Mouse (Mus musculus) fat pad, adult 2 months (tissue): ENCODE measurements around the gene Ikbip.

Experiments used
- DNase-seq: peaks from one replicate; pipeline ENCODE4 v3.0.0-alpha.2; 2011; ENCODE audit warnings: low read depth, low spot score; ENCODE audit errors: extremely low read depth

Ikbip gene

DNA sequence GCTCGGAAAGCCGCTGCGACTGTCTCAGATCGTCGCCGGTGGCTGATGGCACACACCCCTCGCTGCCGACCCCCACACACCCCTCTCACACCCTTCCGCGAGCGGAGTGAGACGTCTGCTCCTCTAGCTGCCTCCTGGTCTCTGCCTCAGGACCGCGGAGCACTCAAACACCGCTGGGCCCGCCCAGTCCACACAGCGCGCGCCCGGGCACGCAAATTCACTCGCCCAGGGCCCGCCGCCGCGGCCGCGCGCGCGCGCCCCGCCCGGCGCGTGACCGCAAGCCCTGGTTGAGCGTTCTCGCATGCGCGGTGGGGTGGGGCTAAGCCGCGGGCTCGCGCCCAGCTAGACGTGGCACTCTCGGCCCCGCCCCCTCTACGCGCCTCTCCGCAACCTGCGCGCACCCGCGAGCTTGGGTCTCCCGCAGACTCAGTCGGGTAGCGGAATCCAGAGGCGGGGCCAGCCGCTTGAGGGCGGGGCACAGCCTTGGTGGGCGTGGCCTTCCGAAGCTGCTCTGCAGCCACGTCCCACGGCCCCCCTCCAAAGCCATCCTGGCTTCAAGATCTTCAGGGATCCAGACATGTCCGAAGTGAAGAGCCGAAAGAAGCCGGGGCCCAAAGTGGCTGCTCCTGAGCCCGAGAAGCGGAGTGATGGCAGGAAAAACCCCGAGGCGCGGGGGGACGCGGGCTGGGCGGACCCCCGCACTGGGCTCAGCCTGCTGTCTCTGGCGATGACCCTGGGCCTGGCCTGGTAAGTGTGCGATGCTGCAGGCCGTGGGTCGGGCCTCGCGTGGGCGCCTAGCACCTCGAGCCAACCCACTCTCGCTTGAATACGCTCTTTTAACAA, at the start of gene Ikbip, which contains the start of gene Apaf1:
Gene Ikbip (plus strand): TSS at position 391 of the 843 bp plus-strand sequence.
Gene Apaf1 (minus strand): TSS at position 221 of the 843 bp plus-strand sequence.
- peak; percentile 46 for DNase-seq

DNA sequence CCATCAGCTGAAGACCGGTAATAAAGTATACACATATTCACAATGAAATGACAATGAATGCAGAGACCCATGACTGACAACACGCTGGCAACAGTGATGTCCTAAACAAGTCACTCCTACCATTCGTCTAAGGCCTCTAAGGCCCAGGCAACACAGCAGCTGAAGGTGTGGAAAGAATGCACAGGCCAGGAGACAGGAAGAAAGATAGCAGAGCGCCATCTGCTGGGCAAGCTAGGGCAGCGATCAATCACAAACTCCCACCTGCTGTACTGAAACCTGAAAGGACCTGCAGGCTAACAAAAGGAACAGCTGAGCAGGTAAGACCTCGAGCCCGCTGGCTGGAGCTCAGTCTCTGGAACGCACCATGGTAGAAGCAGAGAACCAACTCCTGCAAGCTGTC, 48.8 kb upstream of the Ikbip start:
- DNase-seq: no peak

DNA sequence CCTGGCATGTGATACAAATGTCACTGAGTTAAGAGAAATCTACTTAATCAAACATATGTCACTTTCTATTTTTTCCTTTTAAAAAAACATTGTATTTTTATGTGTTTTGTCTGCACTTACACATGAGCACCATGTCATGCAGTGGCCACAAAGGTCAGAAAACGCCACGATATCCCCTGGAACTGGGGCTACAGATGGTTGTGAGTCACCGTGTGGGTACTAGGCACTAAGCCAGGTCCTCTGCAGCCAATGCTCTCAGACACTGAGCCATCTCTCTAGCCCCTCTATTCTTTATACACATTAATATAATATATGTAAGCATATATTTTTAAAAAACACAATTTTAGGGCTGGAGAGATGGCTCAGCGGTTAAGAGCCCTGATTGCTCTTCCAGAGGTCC, 33.0 kb upstream of the Ikbip start:
- DNase-seq: no peak

DNA sequence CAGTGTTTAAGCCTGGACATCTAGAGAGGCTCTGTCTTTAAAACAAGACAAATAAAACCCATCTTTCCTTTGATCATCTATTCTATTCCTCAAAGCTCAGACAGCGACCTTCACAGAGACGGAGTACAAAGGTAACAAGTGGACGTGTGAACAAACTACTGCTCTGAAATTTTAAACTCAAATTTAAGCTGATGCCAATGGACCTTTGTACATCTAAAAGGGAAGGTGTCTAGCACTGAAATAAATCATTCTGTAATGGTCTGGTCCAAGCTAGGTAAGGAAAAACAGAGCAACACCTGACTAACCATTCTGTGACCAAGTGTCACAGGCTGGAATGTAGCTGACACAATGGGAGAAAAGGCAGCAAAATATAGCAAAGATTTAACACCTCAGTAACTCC, 31.6 kb upstream of the Ikbip start:
- no peak for DNase-seq

DNA sequence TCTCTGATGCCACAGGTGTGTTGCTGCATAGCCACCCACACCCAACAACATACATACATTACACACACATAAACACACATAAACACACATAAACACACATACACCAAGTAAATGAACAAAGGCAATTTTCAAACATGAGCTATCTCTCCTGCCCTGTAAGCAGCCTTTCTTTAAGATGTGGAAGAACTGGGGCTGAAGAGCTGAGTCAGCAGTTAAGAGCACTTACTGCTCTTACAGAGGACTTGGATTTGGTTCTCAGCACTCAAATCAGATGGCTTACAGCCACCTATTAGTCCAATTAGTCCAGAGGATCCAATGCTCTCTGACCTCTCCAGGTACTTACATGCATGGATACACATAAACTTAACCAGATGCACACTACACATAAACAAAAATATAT, 30.0 kb upstream of the Ikbip start:
- DNase-seq: no peak

DNA sequence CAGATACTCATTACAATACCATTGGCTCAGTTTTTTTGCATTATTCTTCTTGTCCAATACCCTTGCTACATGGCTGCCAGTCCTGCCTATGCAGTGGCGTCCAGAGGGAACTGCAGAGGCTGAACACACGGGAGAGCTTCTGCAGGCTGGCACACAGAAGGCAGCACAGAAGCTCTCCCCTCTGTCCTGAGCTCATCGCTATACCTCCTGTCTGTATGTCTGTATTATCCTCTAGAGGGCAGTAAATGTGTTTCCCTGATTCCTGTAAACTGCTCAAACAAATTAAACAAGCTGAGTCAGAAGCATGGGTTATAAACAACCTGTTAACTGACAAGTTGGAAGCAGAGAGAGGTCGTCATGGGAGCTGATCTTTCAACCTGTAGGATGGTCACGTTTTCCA, 22.0 kb upstream of the Ikbip start:
- no peak for DNase-seq

DNA sequence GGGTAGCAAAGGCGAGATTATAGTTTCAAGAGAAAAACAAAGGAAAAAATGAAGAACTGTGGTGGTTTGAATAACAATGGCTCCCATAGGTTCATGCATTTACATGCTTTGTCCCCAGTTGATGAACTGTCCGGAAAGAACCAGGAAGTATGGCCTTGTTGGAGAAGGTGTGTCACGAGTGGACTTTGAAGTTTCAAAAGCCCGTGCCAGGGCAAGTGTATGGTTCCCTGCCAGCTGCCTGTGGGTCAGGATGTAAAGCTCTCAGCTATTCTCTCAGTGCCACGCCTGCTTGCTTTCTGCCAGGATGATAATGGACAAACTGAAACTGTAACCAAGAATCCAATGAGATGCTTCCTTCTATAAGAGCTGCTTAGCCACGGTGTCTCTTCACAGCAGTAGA, 20.4 kb upstream of the Ikbip start:
- no peak for DNase-seq

DNA sequence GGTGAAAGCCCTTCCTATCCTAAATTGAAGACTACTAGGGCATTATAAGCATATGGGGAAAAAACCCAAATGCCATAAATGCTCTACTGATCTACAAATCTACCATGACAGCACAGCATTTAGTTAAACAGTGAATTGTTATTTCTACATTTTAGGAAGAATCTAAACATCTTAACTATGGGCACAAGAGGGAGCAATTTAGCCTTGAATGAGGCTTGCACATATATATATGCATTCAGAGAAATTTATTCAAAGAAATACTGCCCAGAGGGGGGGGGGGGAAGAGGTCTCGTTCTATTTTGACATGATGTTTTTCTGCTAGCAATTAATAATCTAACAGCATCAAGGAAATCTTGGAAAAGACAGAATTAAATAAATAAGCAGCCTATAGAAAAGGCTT, 11.0 kb upstream of the Ikbip start:
- no peak for DNase-seq

DNA sequence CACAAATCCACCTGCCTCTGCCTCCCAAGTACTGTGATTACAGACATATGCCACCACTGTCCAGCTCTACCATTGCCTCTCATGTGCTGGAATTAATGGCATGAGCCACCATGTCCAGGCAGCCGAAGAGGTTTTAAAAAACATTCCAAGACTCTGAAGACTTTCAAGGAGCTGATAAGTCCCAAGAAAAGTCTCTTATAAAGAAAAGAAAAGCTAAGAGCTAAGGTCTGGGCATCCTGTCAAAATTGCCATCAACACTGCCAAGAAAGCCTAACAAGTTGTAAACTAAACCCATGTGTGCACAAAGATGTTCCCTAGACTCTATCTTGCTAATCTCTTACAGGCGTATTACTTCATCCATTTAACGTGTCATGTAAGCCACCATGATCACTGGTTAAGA, 9.4 kb upstream of the Ikbip start:
- peak; percentile 28 for DNase-seq

DNA sequence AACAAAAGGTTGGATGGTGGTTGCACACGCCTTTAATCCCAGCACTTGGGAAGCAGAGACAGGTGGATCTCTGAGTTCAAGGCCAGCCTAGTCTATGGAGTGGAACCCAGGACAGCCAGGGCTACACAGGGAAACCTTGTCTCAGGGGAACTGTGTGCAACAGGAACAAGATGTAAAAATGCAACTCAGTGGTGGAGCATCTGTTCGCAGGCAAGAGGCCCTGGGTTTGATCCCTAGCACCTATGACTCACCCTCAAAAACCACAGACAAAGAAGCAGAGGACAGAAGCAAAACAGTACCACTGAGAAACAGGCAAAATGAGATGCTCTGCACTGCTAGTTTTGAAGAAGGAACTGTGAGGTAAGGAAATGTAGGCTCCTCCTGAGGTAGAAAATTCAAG, 6.1 kb upstream of the Ikbip start:
- DNase-seq: no peak

DNA sequence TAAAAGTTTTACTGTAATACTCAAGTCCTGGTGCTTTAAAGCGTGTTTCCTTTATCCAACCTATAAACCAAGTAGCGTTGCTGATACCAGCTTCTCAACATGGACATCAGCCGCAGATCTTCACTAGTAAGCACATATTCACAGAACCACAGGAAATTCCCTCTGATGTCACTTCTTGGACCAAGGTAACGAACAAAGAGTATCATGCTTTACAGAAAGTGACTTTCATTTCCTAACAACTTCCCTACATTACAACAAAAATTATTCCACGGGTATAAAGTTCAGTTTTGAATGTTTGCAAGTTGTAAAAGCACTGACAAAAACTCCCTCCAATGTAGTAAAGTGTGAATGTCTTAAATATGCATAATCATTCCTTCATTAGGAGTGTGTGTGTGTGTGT, 2.2 kb upstream of the Ikbip start:
- DNase-seq: no peak

DNA sequence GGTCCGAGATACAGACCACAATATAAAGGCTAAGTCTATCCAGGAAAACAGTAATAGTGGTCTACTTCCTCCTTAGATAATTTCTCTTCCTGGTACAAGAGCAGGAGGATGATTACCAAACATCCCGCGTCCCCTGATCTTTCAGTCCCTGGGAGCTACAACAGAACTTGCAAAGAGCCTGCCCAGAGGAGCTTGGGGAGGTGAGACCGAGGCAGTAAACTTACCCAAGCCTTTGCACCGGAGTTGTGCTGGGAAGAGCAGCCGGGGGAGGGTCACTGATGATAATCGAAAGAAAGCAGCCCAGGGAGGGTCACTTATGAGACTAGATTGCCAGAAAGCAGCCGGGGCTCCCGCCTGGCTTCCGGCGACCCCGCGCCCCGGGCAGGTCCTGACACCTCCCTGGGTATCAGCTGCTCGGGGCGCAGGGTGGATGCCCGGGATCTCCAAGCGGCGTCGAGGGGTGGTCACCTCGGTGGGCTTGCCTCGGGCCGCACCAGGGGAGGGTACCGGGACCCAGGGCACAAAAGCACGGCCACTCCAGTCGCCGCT, 707 bp upstream of the Ikbip start:
- no peak for DNase-seq

DNA sequence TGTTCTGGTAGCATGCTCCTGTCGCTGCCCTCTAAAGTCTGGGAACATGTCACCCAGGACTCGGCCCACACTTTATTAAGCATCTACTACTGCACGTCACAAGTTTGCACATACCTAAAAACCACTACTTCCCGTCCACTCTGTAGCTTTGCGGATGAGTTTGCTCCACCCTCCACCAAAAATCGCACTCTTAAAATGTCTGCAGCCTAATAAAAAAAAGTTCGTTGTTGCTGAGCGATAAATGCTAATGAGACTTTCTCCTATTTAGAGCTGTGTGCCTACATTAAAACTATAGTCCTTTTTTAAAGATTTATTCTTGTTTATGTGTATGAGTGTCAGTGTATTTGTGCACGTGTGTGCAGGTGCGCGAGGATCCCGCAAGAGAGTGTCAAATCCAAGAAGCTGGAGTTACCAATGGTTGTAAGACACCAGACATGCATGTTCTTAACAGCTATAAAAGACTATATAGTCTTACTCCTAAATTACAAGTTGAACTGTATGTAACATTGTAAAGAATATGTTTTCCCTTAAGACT, 720 bp downstream of the Ikbip start:
- no peak for DNase-seq

DNA sequence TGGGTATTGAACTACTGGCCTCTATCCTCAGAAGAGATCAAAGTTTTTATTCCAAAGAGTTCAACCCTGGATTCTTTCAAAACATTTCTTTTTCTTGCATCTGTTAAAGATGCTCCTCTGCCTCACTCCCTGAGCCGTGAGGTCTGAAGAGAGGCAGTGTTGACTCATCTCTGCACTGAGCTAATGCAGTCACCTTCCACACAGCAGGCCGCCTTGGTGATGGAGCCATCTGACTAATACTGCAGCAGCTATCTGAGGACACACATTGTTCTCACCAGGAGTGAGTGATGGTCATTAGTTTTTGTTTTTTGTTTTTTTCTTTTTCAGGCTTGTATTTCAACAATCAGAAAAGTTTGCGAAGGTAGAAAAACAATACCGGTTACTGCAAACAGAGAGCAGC, 10.1 kb downstream of the Ikbip start:
- no peak for DNase-seq

DNA sequence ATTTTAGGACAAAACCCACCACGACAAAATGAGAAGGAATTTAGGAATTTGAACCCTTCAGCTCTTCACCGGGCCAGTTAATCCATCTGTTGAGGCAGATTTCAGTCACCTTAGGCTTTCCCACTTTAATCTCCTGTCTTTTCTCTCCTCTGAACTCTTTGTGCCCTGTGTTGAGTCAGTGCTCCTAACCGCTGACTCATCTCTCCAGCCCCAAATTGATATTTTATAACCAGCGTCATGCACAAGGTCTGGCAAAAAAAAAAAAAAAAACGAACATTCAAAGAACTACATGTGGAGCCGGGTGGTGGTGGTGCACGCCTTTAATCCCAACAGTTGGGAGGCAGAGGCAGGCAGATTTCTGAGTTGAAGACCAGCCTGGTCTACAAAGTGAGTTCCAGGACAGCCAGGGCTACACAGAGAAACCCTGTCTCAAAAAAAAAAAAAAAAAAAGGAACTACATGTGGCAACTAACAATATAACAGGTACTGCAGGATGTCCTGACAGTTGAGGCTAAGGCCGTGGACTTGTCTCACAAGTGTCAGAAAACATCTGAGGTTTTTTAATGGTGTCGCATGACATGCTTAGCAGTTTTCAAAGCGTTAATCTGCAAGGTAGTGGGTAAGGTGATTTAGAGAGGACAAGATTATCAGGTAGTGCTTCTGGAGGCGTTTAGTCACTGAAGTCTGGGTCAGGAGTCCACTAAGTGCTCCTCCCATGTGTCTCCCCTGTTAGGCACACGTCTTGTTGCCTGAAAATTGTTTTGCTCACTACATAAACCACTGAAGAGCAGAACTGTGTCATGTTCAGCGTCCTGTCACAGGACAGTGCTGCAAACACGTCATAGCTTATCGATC, 11.7 kb downstream of the Ikbip start:
- DNase-seq: no peak

DNA sequence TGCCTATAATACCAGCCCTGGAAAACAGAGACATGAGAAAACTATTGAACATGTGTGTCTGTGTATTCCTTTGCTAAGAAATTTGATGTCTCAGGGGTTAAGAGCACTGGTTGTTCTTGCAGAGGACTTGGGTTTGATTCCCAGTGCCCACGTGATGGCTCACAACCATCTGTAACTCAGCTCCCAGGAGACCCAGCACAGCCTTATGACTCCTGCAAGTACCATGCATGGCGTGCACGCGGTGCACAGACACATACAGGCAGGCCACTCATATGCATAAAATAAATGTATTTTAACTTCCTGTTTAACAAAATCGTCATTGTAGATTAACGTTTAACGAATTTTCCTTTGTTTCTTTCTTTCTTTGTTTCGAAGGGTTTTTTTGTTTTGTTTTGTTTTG, 15.3 kb downstream of the Ikbip start:
- no peak for DNase-seq

DNA sequence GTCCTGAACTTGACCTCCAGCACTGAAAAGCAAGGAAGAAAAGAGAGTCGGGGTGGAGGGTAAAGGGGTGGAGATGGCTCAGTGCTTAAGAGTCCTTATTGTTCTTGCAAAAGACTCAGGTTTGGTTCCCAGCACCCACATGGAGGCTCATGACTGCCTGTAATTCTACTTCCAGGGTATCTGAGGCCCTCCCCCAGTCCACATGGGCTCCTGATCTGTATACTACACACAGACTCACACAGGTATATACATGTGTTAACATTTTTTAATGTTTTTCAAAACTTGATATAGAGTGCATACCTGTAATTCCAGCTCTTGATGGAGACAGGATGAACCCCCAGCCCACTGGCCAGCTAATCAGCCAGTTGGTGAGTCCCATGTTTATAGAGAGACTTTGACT, 17.4 kb downstream of the Ikbip start:
- DNase-seq: no peak

DNA sequence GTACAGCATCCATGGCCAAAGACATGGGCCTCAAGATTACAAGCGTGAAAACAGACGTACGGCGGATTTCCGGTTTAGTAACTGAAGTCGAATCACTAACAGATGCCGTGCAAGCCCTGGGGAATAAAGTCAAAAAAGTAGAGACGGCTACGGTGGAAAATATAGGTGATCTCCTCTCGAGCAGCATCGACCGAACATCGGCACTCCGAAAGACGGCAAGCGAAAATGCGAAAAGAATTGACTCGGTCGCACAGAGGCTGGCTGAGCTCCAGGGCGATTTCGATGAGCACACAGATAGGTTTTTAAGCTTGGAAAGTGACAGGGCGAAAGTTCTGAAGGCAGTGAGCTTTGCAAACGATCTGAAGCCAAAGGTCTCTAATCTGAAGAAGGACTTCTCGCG, 19.2 kb downstream of the Ikbip start:
- no peak for DNase-seq

DNA sequence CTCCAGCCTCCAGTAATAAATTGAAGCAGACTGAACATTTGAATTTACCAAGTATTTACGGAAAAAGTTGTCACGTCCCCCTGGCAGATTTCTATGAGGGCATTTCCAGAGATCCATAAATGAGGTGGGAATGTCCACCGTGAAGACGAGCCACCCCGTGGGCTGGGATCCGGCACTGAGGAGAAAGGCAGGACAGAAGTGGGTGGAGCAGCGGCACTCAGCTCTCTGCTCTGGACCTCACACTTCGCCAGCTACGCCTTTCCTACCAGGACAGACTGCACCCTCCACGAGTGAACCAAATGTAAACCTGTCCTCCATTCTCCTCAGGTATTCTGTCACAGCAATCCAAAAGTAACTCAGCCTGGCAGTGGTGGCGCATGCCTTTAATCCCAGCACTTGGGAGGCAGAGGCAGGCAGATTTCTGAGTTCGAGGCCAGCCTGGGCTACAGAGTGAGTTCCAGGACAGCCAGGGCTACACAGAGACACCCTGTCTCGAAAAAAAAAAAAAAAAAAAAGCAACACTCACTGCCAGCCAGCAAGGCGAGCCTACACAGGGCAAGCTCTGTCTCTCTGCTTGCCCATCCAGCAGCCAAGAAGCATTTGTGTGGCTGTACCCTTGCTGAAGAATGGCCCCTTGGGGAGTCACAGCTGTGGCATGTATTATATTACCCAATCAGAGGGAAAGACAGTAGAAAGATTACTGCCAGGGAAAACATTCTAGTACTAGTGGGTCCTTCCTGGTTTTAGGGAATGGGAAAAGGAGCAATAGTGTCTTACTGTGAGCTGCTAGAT, 20.3 kb downstream of the Ikbip start:
- no peak for DNase-seq

DNA sequence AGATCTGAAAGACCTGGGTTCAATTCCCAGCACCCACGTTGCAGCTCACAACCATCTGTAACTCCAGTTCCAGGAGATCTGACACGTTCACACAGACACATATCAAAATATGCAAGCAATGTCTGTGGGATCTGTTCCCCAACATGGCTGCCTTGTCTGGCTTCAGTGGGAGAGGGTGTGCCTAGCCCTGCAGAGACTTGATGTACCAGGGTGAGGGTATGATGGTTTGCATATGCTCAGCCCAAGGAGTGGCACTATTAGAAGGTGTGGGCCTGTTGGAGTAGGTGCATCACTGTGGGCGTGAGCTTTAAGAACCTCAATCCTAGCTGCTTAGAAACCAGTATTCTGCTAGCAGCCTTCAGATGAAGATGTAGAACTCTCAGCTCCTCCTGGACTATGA, 23.2 kb downstream of the Ikbip start:
- no peak for DNase-seq

DNA sequence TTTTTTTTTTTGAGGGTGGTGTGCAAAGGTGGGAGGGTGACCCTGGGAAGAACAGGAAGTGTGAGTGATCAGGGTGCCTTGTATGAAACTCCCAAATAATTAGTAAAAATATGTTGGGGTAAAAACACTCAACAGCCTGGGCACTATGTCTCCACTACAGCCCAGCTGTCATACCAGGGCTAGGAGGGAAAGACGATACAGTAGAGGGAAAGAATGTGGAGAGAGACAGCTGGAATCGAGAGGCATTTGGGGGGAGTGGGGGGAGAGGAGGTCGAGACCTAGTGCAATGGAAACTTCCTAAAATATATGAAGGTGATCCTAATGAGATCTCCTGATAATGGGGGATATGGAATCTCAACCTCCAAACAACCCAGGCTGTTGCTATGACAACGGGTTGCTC, 27.1 kb downstream of the Ikbip start:
- DNase-seq: no peak
